In genomic region chr1:41152516-41152915, GRCm38 (mm10) we compare ENCODE assay signal across 9 mouse cellular contexts.
A peak's percentile ranks its signal among the peaks of the same experiment; 100 is the strongest.
DNase-seq lines count a peak whose midpoint lies in the region; TF ChIP-seq lines count a peak whose summit lies in the region.
"Had no signal": no experiment of that assay in that cellular context is flagged by ENCODE, and none has a peak within 500 bp of the region (broad histone marks: within the 10 kb centered on the region; RNA-seq: fewer than 3 reads in every experiment).

No protein-coding gene starts in this region.

- H3K27me3 ChIP-seq in kidney, adult 2 months (replicated peaks; ENCODE audit: control insufficient read depth, insufficient read depth, low read length) = no peaks in the 10 kb centered on the region

- no peak for TF ChIP-seq CTCF in kidney, adult 2 months (conservative IDR thresholded peaks at IDR 0.05; ENCODE audit: insufficient read depth, insufficient read length, low read depth, low read length)
- TF ChIP-seq CTCF in brain, embryonic 14.5 days (IDR thresholded peaks at IDR 0.05; ENCODE audit: borderline replicate concordance, extremely low read depth, insufficient read depth, insufficient read length) = peak; percentile 57

- H3K36me3 ChIP-seq in kidney, adult 2 months (ENCODE audit: control insufficient read depth, insufficient read depth, low read length) = no peaks in the 10 kb centered on the region

- no peak for TF ChIP-seq POLR2A in kidney, adult 2 months (IDR thresholded peaks at IDR 0.05; ENCODE audit: low read depth, low read length)
- TF ChIP-seq POLR2A in brain, embryonic 14.5 days (IDR thresholded peaks at IDR 0.05; ENCODE audit: borderline replicate concordance, extremely low read depth, insufficient read depth, insufficient read length, poor library complexity, severe bottlenecking) = no peak

- peak; percentile 44 for DNase-seq in kidney, adult 2 months
- DNase-seq in kidney, postnatal 25 days = no peak
- DNase-seq in 416B (ENCODE audit: low read depth) = peak; percentile 6
- peak; percentile 95 for DNase-seq in brain, embryonic 14.5 days (ENCODE audit: low read depth)
- DNase-seq in kidney, postnatal 36 days = peak; percentile 6 to 30
- no peak for DNase-seq in thymus, adult 18-20 months
- no peak for DNase-seq in gastrocnemius, postnatal 10 days
- no peak for DNase-seq in cerebellum, postnatal 4 days (ENCODE audit: low spot score in 2 of 2)

- no peaks in the 10 kb centered on the region for H3K4me1 ChIP-seq in kidney, adult 2 months (ENCODE audit: control insufficient read depth, insufficient read depth, low read length)

- H3K27ac ChIP-seq in kidney, adult 2 months (ENCODE audit: insufficient read depth, low read depth, low read length) = no peak overlapping the region
- H3K27ac ChIP-seq: macrophage had no signal

- WGBS in kidney, adult 2 months = 57% methylated on average over 1 of the region's 1 CpGs

- H3K4me3 ChIP-seq in kidney, adult 2 months (ENCODE audit: insufficient read depth, low read depth, low read length) = no peak overlapping the region

Comparison
In these comparisons a context has a peak if more than half of its experiments do, and no peak if none do; other contexts are left out.
1. DNase-seq: peak in kidney, adult 2 months (single experiment), 416B (single experiment), brain, embryonic 14.5 days (single experiment) and kidney, postnatal 36 days (2 of 2); none in kidney, postnatal 25 days (0 of 2), thymus, adult 18-20 months (0 of 2), gastrocnemius, postnatal 10 days (single experiment) and cerebellum, postnatal 4 days (0 of 2).